Mouse (Mus musculus): ENCODE measurements around the gene Zfp286. TPM values are rescaled to one million over a fixed set of nuclear protein-coding genes. Genes with fewer than 3 reads are reported as not detected.
A peak's percentile ranks its signal among the peaks of the same experiment; 100 is the strongest.
"Not testable (repeated sequence)": the region's sequence is repeated elsewhere in the genome, so short reads cannot be mapped to it uniquely, and the experiment has no call there.

Zfp286 gene
- total RNA-seq, 4 experiments from 2014 or later = 2.9 to 4.8 (median 4.3) TPM

DNA sequence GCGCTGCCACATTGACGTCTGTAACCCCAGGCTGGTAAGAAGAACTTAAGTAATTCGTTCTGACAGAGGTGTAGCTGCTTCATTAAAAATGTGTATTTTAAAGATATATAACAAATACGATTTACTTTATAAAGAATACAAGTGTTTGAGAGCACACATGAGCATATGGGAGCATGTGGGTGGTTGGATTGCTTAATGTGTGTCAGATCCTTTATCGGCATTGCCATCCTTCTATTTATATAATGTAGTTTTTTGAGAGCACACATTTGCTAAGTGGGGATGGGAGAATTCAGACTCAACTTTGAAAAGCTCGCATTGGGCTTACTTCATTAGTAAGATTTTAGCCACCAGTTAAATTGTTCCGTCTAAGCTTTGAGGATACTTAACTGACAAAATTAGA lies 12.8 kb downstream of the Zfp286 start:
- DNase-seq = no peak

DNA sequence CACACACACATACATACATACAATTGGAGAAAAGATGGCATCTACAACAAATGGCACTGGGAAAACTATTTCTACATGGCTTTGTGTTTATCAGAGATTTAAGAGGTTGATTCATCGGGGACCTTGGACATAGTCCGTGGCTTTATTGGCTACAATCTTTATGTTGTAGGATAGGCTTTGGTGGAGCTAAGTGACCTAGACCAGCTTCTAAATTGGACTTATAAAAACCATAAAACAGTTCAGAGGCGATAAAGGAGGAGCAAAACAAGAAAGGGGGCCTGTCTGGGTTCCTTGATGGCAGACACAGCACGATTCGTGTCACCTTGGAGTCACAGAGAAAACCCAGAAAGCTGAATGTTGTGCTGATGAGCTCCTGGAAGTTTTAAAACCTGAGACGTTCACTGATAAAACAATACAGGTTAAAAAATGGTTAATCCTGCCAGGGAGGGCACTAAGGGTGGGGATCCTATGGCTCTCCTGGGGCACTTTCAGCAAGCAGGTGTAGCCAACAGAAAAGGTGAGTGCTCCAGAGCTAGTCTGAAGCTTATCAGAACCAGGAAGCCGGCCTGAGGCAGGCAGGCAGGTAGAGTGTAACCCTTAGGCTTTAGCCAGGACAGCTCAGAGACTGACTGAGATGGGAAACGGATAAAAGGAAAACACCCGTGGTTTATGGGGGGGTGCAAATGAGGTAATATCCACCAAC lies 28.4 kb downstream of the Zfp286 start:
- DNase-seq = no peak

DNA sequence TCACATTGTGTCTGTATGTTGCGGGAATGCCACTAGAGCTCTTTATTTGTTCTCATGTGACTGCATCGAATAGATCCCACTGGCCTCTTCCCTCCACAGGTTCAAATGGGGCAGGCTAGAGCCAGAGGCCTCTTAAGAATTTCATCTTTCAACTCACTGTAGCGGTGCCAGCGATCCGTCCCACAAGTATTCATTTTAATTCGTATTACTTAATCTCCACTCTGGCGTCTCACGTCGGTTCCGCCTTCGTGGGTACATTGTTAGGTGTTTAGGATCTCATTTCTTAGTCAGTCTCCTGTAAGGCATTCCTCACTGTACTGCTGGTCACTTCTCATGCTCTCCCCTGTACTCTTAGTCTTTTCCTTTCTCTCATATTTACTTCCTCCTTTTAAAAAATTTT lies 30.8 kb downstream of the Zfp286 start:
- DNase-seq = no peak

DNA sequence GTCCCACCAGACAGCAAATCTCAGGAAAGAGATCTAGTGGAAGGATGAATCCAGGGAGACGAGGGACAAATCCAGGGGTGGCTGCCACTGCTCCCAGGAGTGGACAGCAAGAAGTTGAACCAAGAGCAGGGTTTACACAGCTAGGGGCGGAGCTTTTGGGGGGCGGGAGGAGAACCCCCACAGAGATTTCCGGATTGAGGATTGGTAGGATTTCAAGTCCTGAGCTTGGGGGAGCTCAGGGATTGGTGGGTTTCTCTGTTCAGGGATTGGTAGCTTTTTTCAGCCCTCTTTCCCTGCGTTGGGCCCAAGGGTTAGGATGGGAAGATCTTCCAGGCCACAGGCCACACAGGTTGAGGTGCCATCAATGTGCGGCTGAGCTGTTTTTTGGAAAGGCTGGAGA lies 31.4 kb downstream of the Zfp286 start:
- DNase-seq = no peak

DNA sequence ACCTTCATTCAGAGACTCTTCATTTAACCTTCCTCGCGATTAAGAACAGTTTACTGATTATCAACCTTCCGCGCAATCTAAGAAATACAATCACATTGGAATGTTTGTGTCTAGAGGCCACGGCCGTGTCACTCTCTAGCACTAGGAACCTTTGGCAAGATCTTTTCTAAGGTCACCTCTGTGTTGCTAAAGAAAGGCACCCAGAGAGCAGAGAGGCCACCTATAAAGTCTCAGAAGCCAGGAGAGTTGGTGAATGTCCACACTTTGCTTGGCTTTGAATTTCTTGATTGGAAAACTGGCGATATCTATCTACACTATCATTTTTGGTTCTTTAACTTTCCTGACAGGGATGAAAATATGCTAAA lies 32.1 kb downstream of the Zfp286 start:
- no peak for DNase-seq

DNA sequence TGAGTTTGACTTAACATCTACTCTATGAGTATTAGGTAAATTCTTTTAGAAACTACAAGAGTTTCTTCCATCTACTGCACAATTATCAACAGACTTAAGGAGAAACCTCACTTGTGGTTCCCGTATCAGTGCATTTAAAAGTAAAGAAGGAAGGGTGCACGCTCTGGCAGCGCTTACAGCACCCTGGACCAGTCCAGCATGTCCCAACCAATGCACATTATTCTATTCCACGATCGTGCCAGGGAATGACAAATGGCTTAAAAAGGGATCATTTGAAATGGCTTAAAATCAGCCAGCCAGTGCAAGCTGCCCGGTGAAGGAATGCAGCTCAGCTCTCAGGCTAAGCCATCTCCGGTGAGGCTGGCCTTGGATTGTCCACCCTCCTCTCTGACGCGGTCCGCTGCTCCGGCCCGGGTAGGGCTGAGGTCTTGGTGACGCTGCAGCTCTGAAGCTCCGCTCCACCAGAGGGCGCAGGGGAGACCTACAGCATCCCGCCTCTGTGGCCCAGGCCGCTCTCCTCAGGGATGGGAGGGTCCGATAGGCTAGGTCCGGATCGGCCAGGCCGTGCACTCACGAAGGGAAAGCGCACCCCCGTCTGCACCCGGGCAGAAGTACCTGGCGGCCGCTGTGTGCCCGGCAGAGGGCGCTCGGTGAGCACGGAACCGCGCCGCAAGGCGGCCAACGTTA lies 32.7 kb downstream of the Zfp286 start:
- DNase-seq = peak; percentile 96

DNA sequence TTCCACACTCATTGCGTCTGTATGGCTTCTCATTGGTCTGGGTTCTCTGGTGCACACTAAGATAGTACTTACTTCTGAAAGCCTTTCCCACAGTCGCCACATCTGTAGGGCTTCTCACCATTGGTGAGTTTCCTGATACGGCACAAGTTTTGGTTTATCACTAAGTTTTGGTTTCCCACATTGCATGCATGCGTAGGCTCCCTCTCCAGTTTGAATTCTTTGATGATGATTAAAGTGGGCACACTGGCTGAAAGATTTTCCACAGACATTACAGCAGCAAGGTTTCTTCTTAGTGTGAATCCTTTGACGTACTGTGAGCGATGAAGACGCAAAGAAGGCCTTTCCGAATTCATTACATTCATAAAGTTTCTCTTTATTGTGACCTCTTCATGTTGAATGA lies 36.5 kb downstream of the Zfp286 start, which contains the start of gene Gm10428:
TSS of gene Gm10428 (plus strand) at position 321 of the 400 bp plus-strand sequence.
- DNase-seq = no peak

DNA sequence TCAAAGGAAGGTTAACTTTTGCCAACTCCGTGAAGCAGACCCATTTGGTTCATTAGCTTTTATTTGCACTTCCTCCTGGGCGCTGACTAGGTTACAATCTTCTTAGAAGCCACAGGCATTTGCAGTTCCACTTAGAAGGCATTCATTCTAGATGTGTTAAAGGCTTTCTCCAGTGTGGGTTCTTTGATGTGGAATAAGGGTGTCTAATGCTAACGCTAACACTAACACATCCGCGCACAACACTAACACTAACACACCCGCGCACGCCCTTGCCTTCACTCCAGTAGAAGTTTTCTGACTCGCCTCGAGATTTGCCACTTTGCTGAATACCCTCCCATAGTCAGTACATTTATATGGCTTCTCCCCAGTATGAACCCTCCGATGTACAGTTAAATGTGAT lies 37.1 kb downstream of the Zfp286 start:
- no peak for DNase-seq

DNA sequence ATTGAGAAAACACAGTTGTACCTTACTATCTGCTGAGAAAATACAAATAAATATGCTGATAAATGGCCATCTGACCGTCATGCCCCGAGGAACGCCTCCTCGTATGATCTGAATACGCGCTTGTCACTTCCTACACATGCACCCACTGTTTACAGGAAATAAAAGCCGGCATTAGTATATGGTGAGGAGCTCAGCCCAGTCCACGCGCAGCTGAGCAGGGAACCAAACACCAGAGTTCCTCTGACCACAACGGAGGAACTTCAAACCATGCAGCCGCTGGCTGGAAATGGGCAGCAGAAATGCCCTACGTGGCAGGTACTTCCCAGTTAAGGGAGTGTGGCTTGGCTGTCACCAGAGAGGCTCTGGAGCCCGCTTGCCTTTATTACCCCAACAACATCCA lies 39.8 kb downstream of the Zfp286 start:
- not testable (repeated sequence) for DNase-seq

DNA sequence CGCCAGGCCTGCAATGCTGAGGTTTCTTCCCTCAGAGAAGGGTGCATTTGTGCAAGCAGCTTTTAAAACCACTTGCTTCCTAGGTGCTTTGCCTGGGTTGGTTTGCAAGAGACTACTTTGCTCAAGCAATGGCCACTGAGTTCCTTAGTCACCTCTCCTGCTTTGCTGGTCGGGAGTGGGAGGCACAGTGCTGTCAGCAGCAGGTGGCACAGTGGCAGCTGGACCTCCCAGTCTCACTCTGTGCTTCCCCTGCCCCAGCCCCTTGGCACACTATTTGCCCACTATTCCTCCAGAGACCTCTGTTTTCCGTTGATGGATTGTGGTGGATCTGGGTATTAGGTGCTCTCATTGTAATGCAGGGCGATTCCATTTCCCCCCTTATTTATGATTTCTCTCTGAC lies 41.2 kb downstream of the Zfp286 start:
- no peak for DNase-seq

DNA sequence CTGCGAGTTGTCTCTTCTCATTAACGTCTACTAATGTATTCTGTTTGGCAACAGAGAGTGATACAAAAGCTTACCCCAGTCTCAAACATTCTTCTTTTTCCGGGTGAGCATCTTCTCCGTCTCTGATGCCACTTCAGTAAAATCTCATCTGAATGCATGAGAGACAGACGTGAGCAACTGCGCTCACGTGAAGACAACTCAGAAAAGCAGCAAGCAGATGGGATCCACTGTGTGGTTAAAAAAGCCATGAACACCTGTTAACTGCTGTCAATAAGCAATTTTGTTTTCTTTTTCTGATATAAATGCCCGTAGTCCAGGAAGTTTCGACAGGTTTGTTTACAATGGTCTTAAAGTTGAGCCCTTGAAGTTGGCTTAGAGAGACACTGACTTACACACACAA lies 42.0 kb downstream of the Zfp286 start:
- no peak for DNase-seq

DNA sequence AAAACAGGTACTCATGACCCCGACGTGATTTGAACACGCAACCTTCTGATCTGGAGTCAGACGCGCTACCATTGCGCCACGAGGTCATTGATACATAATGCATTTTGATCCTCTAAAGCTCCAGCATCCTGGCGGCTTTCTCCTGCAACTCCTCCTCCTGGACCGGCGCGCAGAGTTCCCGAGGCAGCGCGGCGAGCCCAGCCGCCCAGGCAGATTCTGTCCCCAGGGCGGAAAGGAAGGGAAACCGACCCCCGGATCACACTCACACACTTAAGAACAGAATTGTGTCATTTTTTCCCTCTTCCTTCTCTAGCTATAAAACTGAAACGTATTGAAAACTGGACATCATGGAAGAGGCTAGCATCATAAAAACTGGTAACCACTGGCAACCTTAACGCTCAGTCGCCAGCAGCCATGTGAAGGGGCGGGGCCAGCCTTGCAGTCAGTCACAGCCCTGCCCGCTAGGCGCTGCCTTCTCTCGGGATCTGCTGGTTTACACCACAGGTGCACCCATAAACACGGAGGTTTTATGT lies 43.2 kb downstream of the Zfp286 start:
- DNase-seq = peak; percentile 37

DNA sequence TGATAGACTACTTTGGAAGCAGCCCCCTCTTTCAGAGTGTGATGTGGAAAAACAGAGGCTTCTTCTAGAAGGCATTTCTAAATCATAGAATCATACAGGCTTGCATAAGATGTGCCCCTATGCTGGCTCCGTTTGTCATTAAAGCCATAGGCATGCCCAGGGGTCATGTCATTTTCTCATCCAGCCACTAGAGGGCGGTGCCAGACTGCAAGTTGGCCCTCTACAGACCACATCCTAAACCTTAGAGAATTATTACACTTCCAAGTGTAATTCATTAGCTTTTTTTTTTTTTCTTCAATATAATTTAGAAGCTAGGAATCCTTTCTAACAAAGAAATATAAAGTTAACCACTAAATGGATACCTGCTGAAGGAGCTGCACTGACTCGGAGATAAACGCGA lies 45.2 kb downstream of the Zfp286 start:
- peak; percentile 31 for DNase-seq

DNA sequence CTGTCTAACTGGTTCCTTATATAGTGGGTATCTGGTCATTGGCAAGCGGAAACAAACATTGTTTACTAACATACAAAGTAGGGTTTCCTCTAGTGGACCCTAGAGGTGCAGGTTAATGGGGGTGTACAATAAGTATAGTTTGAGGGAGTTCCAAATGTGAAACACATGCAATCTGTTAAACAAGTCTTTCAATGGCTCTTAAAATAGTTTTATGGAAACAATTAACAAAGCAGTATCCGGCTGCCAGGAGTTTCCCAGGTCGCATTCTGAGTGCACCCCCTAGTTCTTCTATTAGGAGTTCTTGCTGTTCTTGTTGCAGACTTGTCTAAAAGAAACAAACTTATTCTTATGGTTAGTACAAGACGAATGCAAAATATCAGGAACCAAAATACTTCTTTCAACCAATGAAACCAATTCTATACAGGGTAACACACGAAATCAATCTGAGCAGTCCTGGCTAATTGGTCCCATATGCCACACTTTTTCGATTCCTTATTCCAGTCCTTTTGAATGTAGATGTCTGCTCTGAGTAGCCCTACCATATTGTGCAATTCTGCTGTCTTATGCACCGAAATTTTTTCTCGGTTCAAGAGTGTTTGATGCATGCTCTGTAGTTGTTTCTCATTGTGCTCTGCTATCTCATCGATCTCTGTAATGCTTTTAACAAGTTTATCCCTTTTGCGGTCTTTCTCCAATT lies 46.9 kb downstream of the Zfp286 start:
- no peak for DNase-seq

DNA sequence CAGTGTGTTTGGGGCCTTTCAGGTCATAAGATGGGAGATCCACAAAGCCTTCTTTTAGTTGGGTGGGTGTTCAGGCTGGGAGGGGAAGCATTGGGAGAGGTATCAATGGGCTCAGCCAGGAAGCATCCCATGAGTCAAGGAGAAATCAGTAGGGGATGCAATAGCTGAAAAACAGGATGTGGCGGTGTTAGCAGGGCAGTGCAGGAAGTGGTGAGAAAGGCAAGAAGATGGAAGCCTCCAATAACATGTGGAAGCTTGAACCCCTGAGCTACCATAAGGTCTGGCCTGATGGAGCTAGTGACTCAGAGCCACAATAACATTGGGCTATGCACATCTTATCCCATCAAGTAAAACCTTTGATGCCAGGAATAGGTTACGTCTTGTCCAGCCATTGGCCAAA lies 48.1 kb downstream of the Zfp286 start:
- DNase-seq = no peak

DNA sequence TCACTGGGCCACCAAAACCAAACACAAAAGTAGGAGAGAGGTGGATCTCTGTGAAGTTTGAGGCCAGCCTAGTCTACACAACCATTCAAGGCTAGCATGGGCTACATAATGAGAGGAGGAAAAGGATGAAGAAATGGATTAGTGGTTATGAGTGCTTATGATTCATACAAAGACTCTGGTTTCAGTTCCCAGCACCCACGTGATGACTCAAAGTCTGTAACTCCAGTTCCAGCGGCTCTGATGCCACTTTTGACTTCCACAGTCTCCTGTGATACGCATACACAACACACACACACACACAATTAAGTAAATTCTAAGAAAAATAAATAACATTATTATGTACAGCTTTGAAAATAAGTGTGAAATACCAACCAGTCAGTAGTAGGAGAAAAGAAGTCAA lies 56.6 kb downstream of the Zfp286 start:
- no peak for DNase-seq

DNA sequence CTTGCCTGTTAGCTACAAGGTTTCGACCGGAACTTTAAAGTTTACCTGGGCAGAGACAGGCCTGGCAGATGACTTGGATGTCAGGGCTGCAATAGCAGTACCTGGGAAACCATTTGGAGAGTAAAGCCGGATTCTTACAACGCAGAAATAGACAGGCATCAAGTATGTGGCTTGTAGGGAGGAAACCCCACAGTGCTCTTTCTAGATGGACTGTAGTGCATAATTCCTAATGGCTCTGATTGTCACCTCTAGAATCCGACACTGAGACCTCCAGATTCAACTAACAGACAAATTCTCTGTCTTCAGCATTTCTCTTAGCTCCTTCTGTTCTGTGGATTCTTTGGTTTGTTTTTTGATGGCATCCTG lies 57.3 kb downstream of the Zfp286 start:
- DNase-seq = no peak

DNA sequence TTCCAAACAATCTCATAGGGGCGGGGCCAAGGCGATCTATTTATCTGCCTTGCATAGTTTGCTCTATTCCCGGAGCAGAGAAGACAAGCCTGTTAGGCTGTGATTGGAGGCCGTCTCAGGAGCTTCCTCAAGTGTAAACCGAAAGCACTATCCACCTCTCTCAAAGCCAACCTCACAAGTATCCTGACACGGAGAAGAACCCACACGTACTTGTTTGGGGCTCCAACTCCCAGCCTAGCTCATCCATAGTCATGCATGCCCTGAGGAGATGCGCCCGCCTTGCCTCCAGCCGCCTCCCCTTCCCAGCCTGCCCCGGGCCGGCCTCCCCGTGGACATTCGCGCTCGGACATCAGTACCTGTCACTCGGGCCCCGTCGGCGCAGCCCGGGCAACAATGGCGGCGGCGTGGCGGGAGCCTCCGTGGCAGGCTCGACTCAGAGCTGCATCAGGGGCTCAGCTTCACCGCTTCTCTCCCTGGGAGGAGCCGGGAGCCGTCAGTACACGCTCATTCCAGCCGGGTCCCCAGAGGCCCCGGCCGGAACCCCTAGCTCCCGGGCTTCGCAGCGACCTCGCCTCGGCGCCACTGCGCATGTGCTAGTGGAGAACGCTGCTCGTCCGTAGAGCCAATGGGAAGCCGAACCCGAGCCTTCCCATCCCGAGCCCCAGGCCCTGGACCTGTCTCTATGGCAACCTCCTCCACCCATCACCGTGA lies 57.8 kb downstream of the Zfp286 start, which contains the start of gene Zfp287:
TSS of gene Zfp287 (minus strand) at position 595 of the 711 bp plus-strand sequence.
- DNase-seq = peak; percentile 82

DNA sequence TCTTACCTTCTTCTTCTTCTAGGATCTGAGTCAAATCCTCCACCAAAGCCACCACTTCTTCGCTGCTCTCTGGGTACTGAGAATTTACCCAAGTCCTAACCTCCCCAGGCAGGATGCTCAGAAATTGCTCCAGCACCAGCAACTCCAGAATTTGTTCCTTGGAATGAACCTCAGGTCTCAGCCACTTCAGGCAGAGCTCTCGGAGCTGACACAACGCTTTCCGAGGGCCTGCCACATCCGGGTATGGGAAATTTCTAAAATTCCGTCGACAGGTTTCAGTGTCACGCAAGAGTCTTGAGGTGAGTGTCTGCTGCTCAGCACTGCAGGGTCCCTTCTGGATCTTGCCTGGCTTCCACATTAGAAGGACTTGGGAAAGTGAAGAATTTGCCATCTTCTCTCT lies 61.0 kb downstream of the Zfp286 start:
- no peak for DNase-seq

DNA sequence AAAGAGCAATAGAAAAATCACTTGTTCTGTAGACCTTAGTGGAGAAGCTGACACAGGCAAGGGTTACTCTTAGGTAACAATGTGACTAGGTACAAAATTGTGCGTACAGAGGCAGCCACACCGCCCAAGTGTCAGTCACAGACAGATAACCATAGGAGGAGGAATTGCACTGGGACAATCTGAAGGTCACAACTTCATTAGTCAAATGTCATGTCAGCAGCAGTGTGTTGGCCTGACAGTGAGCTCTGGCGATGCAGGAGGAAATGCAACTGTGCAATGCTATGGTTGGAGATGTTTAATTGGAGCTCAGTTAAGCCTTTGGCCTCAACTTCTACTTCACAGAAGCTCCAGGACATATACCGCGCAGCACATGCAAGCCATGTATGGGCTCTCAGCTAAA lies 78.6 kb downstream of the Zfp286 start:
- DNase-seq = no peak

DNA sequence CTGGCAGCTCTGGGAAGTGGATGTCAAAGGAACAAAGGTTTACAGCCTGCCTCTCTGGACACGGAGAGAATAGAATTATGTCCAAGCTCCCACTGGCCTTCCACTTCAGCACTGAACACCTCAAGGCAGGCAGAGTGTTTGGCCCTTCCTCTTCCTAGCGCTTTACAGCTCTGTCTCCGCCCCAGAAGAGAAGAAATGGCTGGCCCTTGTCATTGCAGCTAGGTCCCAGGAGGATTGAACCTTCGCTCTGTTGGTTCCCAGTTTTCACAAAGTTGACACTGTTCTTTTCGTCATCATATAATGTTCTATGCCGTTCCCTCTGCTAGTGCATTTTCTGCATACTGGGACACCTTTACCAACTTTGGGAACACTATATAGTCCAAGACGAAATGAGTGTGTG lies 81.0 kb downstream of the Zfp286 start:
- DNase-seq = no peak

DNA sequence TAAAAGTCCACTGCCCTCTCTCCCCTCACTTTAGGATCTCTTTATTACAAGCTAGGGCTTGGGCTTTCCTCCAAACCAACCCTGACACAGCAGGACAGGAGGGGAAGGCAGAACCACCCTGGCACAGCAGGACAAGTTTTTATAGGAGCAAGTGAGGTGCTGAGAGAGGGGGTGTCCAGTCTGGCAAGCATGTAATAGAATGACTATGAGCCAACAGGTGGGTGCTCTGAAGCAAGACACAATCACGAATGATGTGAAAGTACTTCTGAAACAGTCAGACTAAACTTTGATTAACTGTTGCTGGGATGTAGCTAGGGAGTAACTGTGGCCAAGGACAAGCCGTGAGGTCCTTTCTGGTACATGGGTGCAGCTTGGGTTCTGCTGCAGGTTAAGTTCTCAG lies 83.1 kb downstream of the Zfp286 start:
- DNase-seq = no peak
